Mouse (Mus musculus) E14TG2a.4 (cell line): ENCODE measurements around the gene Cldn4.
A peak's percentile ranks its signal among the peaks of the same experiment; 100 is the strongest.
"Not testable (repeated sequence)": the region's sequence is repeated elsewhere in the genome, so short reads cannot be mapped to it uniquely, and the experiment has no call there.

Source experiments
- H3K27me3 ChIP-seq: 2 replicates; pipeline ENCODE4 v1.6.1; 2014; ENCODE audit warnings: low read length, control low read depth; ENCODE audit not compliant: insufficient read depth
- H3K36me3 ChIP-seq: 2 replicates; pipeline ENCODE4 v1.6.1; 2014; ENCODE audit warnings: low read length, control low read depth; ENCODE audit not compliant: insufficient read depth
- H3K4me1 ChIP-seq: replicated peaks from 2 replicates; pipeline ENCODE4 v1.6.1; 2014; ENCODE audit warnings: low read depth, low read length, control low read depth
- H3K4me3 ChIP-seq: replicated peaks from 2 replicates; pipeline ENCODE4 v1.5.1; 2014; ENCODE audit warnings: mild to moderate bottlenecking, low read length
- H3K9me3 ChIP-seq: 2 replicates; pipeline ENCODE4 v1.6.1; 2014; ENCODE audit warnings: low read length, control low read depth
- CTCF ChIP-seq: conservative IDR thresholded peaks from 2 replicates; pipeline ENCODE4 v1.5.1; 2014; ENCODE audit warnings: low read length
- NANOG ChIP-seq: IDR thresholded peaks from 2 replicates; pipeline ENCODE4 v1.6.1; 2014; ENCODE audit warnings: borderline replicate concordance, low read length, mixed read lengths
- POU5F1 ChIP-seq: IDR thresholded peaks from 2 replicates; pipeline ENCODE4 v1.6.1; 2014; ENCODE audit warnings: low read length, borderline replicate concordance

The Cldn4 gene

DNA sequence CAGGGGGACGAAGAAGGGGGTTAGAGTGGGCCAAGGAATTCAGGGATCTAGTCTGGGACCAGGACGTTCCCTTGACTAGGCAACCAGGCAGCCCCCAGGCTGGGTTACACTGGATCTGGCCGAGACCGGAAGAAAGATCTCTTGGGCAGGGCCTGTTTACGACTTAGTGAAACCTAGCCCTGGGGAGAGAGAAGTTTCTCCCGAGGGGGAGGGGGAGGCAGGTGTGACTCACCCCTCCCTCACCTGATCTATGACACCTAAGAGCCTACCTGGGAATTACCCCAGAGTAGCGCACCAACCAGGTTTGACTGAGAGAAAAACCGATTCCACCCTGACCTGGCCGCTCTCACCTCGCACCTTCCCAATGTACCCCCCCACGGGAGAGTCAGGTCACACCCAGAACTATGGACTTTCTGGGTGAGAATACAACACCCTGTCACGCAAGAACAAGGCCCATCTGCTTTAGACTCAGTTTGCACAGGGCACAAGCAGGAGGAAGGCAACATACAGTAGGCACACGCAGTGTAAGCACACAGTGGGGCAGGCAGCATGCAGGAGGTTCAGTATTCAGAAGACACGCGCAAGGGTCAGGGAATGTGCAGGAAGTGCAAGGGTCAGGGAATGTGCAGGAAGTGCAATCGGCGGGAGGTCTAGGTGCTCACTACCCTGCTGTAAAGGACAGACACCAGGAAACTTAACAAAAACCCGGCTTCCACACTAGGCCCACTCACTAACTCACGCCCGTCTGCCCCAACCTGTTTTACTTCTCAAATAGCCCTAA is 20.6 kb upstream of the Cldn4 start:
- peaks cover 82% of the 10 kb centered on the region for H3K4me1 ChIP-seq

DNA sequence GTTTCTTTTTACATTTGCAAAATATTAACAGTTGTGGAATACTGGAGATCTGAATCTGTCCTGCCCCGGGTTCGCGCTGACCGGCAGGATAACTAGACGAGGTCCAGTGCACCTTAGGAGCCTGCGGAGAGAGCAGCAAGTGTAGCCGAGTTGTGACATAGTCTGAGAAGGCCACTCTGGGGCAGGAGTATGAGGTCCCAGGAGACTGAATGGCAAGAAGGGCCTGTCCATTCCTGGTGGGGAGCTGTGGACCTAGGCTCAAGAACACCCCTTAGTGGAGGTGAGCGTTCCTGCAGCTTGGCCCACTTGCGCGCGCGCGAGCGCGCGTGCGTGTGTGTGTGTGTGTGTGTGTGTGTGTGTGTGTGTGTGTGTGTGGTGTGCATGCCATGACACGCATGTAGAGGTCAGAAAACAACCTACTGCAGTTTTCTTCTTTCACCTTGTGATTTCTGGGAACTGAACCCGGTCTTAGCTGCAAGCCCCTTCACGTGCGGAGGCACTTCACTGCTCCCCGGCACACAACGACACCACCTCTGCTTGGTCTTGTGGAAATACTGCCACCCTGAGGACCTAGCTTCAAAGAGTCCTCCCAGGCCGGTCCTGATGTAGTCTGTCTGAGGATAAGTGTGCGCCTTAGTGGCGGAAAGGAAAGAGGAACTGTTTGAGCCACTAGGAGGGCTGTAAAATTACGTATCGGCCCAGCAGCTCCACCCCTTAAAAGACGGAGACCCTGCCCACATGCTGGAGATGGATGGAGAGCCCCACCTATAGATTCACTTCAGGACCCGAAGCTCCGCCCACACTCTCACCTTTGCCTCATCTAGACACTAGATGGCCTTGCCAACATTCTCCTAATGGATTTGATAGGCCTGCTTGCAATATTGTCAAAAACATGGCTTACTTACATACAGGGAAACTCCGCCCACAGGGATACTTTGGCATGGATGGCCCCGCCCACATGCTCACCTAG is 19.4 kb upstream of the Cldn4 start:
- H3K36me3 ChIP-seq, result no peaks in the 10 kb centered on the region
- peak overlapping the region; percentile 77 for H3K4me3 ChIP-seq
- peaks cover 81% of the 10 kb centered on the region for H3K4me1 ChIP-seq
- no peaks in the 10 kb centered on the region for H3K27me3 ChIP-seq
- TF ChIP-seq CTCF (no peak; the same call in 1 of the 2 replicates), NANOG (no peak), POU5F1 (no peak)
- H3K9me3 ChIP-seq, result no peaks in the 10 kb centered on the region

More for the DNA sequence above, 20.6 kb upstream of the Cldn4 start:
- no peaks in the 10 kb centered on the region for H3K9me3 ChIP-seq
- H3K4me3 ChIP-seq, result peak overlapping the region; percentile 60
- no peaks in the 10 kb centered on the region for H3K36me3 ChIP-seq
- no peaks in the 10 kb centered on the region for H3K27me3 ChIP-seq
- TF ChIP-seq NANOG (no peak), POU5F1 (no peak), CTCF (no peak)

DNA sequence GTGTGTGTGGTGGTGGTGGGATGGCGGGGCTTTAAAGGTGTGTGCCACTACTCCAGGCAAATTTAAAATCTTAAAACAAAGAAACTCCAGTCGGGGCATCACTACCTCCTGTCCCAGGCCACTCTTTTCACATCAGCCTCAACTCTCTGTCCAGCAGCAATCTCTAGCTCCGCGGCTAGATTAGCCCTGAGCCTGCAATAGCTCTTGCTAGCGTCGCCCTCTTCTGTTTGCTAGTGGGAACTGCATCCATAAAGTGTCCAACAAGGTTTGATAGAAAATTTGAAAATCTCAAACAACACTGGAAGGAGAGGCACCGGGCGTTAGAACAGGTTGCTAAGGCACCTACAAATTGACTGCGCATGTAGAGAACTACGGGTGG is 18.7 kb upstream of the Cldn4 start:
- no peaks in the 10 kb centered on the region for H3K9me3 ChIP-seq
- TF ChIP-seq NANOG, result no peak
- TF ChIP-seq CTCF, result peak; percentile 75
- TF ChIP-seq POU5F1, result no peak
- peaks cover 81% of the 10 kb centered on the region for H3K4me1 ChIP-seq

DNA sequence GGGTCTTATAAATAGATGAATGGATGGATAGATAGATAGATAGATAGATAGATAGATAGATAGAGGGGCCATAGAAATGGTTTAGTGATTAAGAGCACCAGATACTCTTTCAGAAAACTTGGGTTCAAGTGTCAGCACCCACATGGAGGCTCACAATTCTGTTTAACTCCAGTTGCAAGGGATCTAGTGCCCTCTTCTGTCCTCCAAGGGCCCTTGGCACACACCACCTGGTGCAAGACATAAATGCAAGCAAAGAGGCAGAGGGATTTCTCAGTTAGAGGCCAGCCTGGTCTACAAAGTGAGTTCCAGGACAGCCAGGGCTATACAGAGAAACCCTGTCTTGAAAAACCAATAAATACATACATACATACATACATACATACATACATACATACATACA is 17.9 kb upstream of the Cldn4 start:
- H3K27me3 ChIP-seq, H3K9me3 ChIP-seq, H3K36me3 ChIP-seq, H3K4me3 ChIP-seq: not testable (repeated sequence)
- peaks cover 80% of the 10 kb centered on the region for H3K4me1 ChIP-seq

More for the DNA sequence above, 18.7 kb upstream of the Cldn4 start:
- H3K4me3 ChIP-seq, result peak overlapping the region; percentile 77
- H3K36me3 ChIP-seq, result no peaks in the 10 kb centered on the region
- H3K27me3 ChIP-seq, result no peaks in the 10 kb centered on the region

DNA sequence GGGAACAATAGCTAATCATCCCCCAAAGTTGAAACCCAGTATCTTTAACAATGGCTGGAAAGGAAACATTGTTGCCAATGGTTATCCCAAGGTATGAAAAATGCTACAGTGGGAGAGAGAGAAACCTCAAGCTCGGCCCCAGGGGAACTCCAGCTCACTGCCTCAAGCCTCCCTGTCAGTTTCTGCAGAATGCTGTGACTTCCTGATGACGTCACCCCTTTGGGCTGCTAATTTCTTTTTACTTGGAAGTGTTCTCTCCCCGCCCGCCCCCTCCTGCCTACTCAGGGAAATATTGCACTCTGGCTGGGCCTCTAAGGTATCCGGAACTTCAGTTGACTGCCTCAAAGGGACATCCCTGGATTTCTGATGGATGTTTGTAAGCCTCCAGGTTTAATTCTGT is 16.8 kb upstream of the Cldn4 start:
- no peak overlapping the region for H3K4me3 ChIP-seq
- H3K4me1 ChIP-seq, result peaks cover 79% of the 10 kb centered on the region
- no peak for TF ChIP-seq POU5F1
- H3K9me3 ChIP-seq, result no peaks in the 10 kb centered on the region
- H3K36me3 ChIP-seq, result no peaks in the 10 kb centered on the region
- H3K27me3 ChIP-seq, result no peaks in the 10 kb centered on the region

DNA sequence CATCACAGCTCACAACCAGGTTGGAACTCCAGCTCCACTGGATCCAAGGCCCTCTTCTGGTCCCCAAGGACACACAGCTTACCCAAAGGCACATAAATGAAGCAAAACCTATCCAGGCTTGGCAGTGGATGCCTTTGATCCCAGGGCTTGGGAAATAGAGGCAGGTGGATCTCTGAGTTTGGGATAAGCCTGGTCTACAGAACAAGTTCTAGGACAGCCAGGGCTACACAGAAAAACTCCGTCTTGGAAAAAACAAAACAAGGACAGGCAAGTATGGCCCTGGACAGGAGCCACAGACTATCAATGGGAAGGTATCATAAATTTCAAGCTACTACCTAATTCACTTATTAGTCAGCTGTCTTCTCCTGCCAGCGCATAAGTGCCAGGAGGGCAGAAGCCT is 14.8 kb upstream of the Cldn4 start:
- no peak for TF ChIP-seq NANOG
- no peak for TF ChIP-seq CTCF
- no peak for TF ChIP-seq POU5F1
- Histone ChIP-seq H3K4me3 (no peak overlapping the region), H3K27me3 (no peaks in the 10 kb centered on the region), H3K36me3 (no peaks in the 10 kb centered on the region), H3K4me1 (peaks cover 75% of the 10 kb centered on the region), H3K9me3 (no peaks in the 10 kb centered on the region)

DNA sequence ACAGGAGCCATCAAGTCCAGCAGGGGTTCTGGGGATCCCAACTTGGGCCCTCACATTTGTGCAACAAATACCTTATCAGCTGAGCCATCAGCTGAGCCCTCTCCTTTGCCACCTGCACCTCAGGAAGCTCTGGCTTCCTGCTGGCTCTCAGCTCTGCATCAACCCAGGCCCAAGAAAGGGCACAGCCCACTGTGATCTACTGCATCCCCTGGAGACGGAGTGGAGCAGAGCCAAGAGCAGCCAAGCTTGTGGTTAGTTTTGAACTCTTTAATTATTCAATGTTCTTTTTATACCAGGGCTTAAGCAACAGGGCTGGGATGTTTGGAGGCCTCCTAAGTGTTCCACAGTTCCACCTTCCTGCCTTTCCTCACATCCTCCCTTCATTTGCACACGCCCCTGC is 13.7 kb upstream of the Cldn4 start:
- TF ChIP-seq NANOG (no peak), POU5F1 (no peak), CTCF (no peak)
- no peaks in the 10 kb centered on the region for H3K36me3 ChIP-seq
- no peak overlapping the region for H3K4me3 ChIP-seq
- peaks cover 71% of the 10 kb centered on the region for H3K4me1 ChIP-seq
- H3K9me3 ChIP-seq, result no peaks in the 10 kb centered on the region
- no peaks in the 10 kb centered on the region for H3K27me3 ChIP-seq

DNA sequence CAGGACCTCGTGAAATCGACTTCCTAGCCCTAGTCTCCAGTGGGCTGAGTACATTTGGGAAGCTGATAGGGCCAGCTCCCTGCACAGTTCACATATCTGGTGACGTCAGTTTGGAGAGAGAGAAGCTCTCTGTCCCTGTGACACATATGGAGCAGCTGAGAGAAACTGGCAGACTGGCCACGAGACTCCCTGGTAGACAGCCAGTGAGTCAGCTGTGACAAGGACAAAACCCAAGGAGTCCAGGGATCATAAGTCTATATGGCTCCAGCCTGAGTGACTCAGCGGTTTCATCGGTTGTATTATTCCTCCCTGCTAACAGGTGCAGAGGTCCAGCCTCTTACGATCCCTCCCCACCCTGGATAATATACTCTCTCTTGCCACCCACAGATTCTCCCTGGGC is 12.4 kb upstream of the Cldn4 start:
- no peaks in the 10 kb centered on the region for H3K9me3 ChIP-seq
- H3K36me3 ChIP-seq, result no peaks in the 10 kb centered on the region
- H3K4me3 ChIP-seq, result no peak overlapping the region
- H3K27me3 ChIP-seq, result no peaks in the 10 kb centered on the region
- H3K4me1 ChIP-seq, result peaks cover 73% of the 10 kb centered on the region
- TF ChIP-seq NANOG, result no peak
- TF ChIP-seq CTCF, result no peak
- TF ChIP-seq POU5F1, result no peak

DNA sequence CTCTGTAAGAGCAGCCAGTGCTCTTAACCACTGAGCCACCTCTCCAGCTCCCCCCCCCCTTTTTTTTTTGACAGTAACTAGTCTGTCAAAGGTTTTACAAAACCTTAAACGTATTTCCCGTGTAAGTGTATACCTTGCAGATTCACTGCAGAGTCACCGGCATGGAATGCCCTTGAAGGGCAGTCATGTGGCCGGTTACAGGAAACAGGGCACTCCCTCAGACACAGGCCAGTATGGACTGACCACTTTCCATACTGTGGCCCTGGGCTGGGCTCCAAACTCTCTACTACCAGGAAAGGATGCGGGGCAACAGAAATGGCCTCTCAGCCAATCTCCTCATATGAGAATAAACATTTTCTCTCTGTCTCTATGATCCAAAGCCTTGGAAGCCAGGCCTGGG is 8.8 kb upstream of the Cldn4 start:
- Histone ChIP-seq H3K4me3 (no peak overlapping the region), H3K36me3 (no peaks in the 10 kb centered on the region), H3K4me1 (peaks cover 80% of the 10 kb centered on the region), H3K27me3 (no peaks in the 10 kb centered on the region), H3K9me3 (no peaks in the 10 kb centered on the region)
- TF ChIP-seq NANOG (no peak), POU5F1 (no peak)
